Mouse (Mus musculus) ES-E14 (cell line): ENCODE data around the gene Chdh. TPM values are rescaled to one million over a fixed set of nuclear protein-coding genes. Genes with fewer than 3 reads are reported as not detected.

Source experiments
- DNase-seq: peaks from one replicate; pipeline ENCODE4 v3.0.0-alpha.2; 2013; ENCODE audit warnings: low read depth, low spot score
- H3K27ac ChIP-seq: 2 replicates; pipeline ENCODE4 v1.5.1; 2012; ENCODE audit warnings: low read depth, mild to moderate bottlenecking, low read length, moderate library complexity, mixed read lengths; ENCODE audit not compliant: poor library complexity, insufficient read depth, severe bottlenecking
- H3K36me3 ChIP-seq: 2 replicates; pipeline ENCODE4 v1.6.1; 2012; ENCODE audit warnings: mild to moderate bottlenecking, low read length, moderate library complexity, mixed read lengths; ENCODE audit not compliant: control insufficient read depth, poor library complexity, insufficient read depth, severe bottlenecking
- H3K4me1 ChIP-seq, 2 experiments: fragments of 150-350 bp in 1 of 2; sonication (generic) in 1 of 2; 2 replicates each; pipeline ENCODE4 v1.6.1; 2012; ENCODE audit warnings: low read length in 2 of 2, mild to moderate bottlenecking in 1 of 2, mixed read lengths in 1 of 2; ENCODE audit not compliant: control insufficient read depth in 2 of 2, insufficient read depth in 2 of 2, poor library complexity in 1 of 2
- H3K4me3 ChIP-seq, 2 experiments: fragments of 150-350 bp in 1 of 2; sonication (generic) in 1 of 2; 2 replicates each; pipeline ENCODE4 v1.5.1; 2012; ENCODE audit warnings: low read length in 2 of 2, low read depth in 1 of 2, mild to moderate bottlenecking in 1 of 2, mixed read lengths in 1 of 2; ENCODE audit not compliant: insufficient read depth in 1 of 2, poor library complexity in 1 of 2, severe bottlenecking in 1 of 2
- H3K9ac ChIP-seq: 2 replicates; pipeline ENCODE4 v1.6.1; 2012; ENCODE audit warnings: low read depth, mild to moderate bottlenecking, low read length, mixed read lengths; ENCODE audit not compliant: poor library complexity, insufficient read depth, severe bottlenecking
- H3K9me3 ChIP-seq: fragments of 150-350 bp; sonication (generic); 2 replicates; pipeline ENCODE4 v1.6.1; 2012; ENCODE audit warnings: low read depth, mild to moderate bottlenecking, low read length; ENCODE audit not compliant: control insufficient read depth, insufficient read depth
- CHD2 ChIP-seq: IDR thresholded peaks from 2 replicates; pipeline ENCODE4 v1.6.1; 2014; ENCODE audit warnings: mild to moderate bottlenecking, low read depth, low read length, inconsistent platforms
- HCFC1 ChIP-seq: IDR thresholded peaks from 2 replicates; pipeline ENCODE4 v1.6.1; 2012; ENCODE audit warnings: low read length, inconsistent platforms, borderline replicate concordance; ENCODE audit not compliant: insufficient read depth
- MAFK ChIP-seq: IDR thresholded peaks from 2 replicates; pipeline ENCODE4 v1.6.1; 2014; ENCODE audit warnings: mild to moderate bottlenecking, low read depth, low read length, inconsistent platforms; ENCODE audit not compliant: insufficient read depth
- ZC3H11A ChIP-seq: IDR thresholded peaks from 2 replicates; pipeline ENCODE4 v1.6.1; 2012; ENCODE audit warnings: low read depth, mild to moderate bottlenecking, inconsistent platforms, low read length, borderline replicate concordance
- ZNF384 ChIP-seq: IDR thresholded peaks from 2 replicates; pipeline ENCODE4 v1.6.1; 2012; ENCODE audit warnings: low read depth, low read length, inconsistent platforms
- in situ Hi-C, 2 experiments: fragments of 600-800 bp; cut with MboI; formaldehyde crosslinking; loops; one replicate each; pipeline ENCODE4 v1.15.1; 2025; ENCODE audit warnings: low sequenced_read_pairs in 2 of 2, inconsistent platforms in 1 of 2; ENCODE audit not compliant: unreplicated experiment in 2 of 2
- total RNA-seq: library from RNA; depleted of rRNA; stranded (reverse); fragments of 300-350 nt; gene quantifications from 2 replicates; pipeline ENCODE4 v1.2.3, GENCODE M21; 2012

The Chdh gene
- total RNA-seq, 1 experiment, result 0.36 TPM

DNA sequence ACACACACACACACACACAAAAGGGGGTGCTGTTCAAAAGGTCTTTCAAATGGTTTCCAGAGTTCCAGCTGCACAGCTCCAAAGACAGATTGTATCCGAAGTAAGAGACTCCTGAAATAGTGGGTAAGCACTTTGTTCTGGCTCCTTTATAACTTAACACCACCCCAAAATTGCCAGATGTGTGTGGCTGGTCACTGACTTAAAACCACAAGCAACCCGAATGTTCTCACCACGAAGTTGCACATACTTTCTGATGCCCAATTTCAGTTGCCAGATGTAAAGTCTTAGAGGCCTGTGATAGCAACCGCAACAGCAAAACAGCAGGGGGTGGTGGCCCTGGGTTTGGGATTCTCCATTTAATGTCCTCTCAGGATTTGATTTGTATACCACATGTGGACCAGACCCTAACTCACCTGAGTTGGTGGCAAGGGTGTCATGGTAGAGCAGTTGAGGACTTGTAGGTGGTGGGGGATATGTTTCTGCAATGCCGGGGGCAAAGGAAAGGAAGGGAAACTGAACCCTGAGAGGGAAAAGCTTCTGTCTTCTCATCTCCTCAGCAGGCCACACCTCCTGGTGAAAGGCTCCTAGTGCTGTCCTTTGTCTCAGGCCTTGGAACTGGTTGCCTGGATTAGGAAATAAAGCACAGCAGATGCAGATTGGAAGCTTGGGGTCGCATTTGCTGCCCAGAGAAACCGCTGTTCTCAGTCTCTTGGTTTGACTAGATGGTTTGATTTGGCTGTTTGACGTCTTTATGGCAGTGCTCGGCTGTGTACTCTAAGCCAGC lies 11.2 kb downstream of the Chdh start:
- Histone ChIP-seq H3K4me1 (no peaks in the 10 kb centered on the region), H3K27ac (no peak overlapping the region), H3K4me3 (no peak overlapping the region), H3K9ac (no peak overlapping the region), H3K36me3 (no peaks in the 10 kb centered on the region; the same call in 1 of the 2 replicates), H3K9me3 (no peaks in the 10 kb centered on the region)
- in situ Hi-C loops, result no loop called here
- TF ChIP-seq CHD2, result no peak
- TF ChIP-seq ZC3H11A, result no peak
- TF ChIP-seq MAFK, result no peak
- TF ChIP-seq HCFC1, result no peak
- no peak for TF ChIP-seq ZNF384
- no peak for DNase-seq

DNA sequence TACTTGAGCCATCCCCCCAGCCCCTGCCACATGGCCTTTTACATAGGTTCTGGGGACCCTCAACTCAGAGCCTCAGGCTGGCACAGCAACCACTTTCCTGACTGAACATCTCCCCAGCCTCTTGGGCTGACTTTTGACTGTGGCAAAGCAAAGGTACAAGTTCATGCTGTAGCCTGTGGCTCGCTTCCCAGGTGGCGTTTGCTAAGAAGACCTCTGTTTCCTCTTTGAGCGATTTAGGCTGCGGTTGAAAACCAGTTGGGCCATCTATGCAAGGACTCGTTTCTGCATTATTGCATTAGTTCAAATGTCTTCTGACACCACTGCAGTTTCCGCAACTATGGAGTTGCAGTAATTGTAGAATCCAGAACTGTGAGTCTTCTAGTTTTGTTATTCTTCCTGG lies 13.6 kb downstream of the Chdh start:
- no peaks in the 10 kb centered on the region for H3K9me3 ChIP-seq
- H3K27ac ChIP-seq, result no peak overlapping the region
- no peak overlapping the region for H3K9ac ChIP-seq
- no peak overlapping the region for H3K4me3 ChIP-seq
- TF ChIP-seq ZNF384, result no peak
- no peak for TF ChIP-seq HCFC1
- no peak for TF ChIP-seq ZC3H11A
- no peak for TF ChIP-seq MAFK
- TF ChIP-seq CHD2, result no peak
- H3K4me1 ChIP-seq, result no peaks in the 10 kb centered on the region
- DNase-seq, result no peak
- in situ Hi-C loops, result no loop called here
- no peaks in the 10 kb centered on the region; the same call in 1 of the 2 replicates for H3K36me3 ChIP-seq

DNA sequence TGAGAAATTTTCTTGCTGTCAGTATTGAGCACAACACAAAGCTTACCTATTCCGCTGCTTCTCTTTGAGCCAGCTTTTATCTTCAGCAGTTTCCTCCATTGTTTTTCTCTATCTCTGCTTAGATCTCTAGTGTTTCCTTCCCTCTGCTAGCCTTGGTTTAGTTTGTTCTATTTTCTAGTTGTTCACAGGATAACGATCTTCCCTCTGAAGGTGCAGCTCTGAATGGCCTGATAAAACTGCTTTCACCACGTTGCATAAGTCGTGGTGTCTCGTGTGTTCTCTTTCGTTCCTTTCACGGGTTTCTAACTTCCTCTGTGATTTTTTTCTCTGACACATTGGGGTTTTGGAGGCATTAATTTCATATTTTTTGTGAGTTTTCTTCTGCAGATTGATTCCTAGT lies 15.6 kb downstream of the Chdh start:
- in situ Hi-C loops, result no loop called here

DNA sequence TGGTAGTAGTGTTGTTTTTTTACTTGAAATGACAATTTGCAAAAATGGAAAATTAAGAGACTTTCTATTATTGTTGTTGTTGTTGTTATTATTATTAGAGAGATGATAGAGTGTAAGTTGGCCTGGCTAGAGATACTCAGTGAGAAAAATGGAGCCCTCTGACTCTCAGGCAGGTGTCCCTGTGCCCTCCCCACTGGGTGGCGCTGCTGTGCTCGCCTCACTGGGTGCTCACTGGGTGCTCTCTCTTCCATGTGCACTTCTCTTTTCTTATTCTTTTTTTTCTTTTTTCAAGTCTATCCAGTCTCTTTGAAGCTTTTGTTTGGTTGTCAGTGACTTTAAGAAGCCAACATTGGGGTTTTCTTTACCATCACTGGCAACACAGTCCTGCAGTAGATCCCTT lies 18.6 kb downstream of the Chdh start:
- Histone ChIP-seq H3K36me3 (no peaks in the 10 kb centered on the region), H3K4me3 (no peak overlapping the region), H3K27ac (no peak overlapping the region), H3K4me1 (no peaks in the 10 kb centered on the region), H3K9me3 (no peaks in the 10 kb centered on the region), H3K9ac (no peak overlapping the region)
- peak; percentile 30 for DNase-seq
- TF ChIP-seq HCFC1 (no peak), CHD2 (no peak), ZNF384 (no peak), MAFK (no peak), ZC3H11A (0 out of 2 replicates have a peak, but pooled peaks have one; percentile 3)
- in situ Hi-C loops, result no loop called here

More for the DNA sequence above, 15.6 kb downstream of the Chdh start:
- no peak overlapping the region for H3K4me3 ChIP-seq
- H3K4me1 ChIP-seq, result no peaks in the 10 kb centered on the region
- H3K27ac ChIP-seq, result no peak overlapping the region
- no peak for DNase-seq
- H3K9me3 ChIP-seq, result no peaks in the 10 kb centered on the region
- TF ChIP-seq CHD2 (no peak), MAFK (no peak), HCFC1 (no peak), ZNF384 (no peak), ZC3H11A (no peak)
- no peaks in the 10 kb centered on the region for H3K36me3 ChIP-seq
- H3K9ac ChIP-seq, result no peak overlapping the region

- TF ChIP-seq ZNF384 (no peak), CHD2 (no peak), HCFC1 (no peak), MAFK (no peak), ZC3H11A (no peak)
- H3K9ac ChIP-seq, result no peak overlapping the region
- DNase-seq, result no peak
- in situ Hi-C loops, result no loop called here
- no peaks in the 10 kb centered on the region for H3K4me1 ChIP-seq
- no peaks in the 10 kb centered on the region for H3K9me3 ChIP-seq
- H3K27ac ChIP-seq, result no peak overlapping the region
- no peak overlapping the region for H3K4me3 ChIP-seq
- no peaks in the 10 kb centered on the region for H3K36me3 ChIP-seq
Observed at GRCm38 (mm10) chr14:30033405-30033804, 24.6 kb downstream of the Chdh start.
